12 mouse cellular contexts compared by ENCODE assay signal in the genomic region with DNA sequence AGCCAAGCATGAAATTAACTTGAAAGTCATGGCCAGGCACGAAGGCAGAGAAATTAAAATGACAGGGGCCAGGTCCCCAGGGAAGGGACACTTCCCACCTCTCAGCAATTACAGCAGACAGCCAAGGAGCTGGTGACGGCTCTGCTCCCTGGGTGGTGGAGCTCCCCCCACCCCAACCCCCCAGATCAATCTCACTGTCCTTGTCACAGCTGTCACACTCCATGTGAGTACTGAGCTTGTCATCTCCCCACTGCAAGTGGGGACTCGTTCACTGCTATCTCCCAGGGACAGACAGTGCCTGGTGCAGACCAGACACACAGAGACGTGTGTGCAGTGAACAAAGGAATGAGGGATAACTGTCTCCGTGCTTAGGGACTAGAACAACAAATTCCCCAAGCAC.
A peak's percentile ranks its signal among the peaks of the same experiment; 100 is the strongest.
DNase-seq lines count a peak whose midpoint lies in the region; ATAC-seq and TF ChIP-seq lines count a peak whose summit lies in the region.
"Had no signal": no experiment of that assay in that cellular context is flagged by ENCODE, and none has a peak within 500 bp of the region (broad histone marks: within the 10 kb centered on the region; RNA-seq: fewer than 3 reads in every experiment).

No protein-coding gene starts in this region.

- H3K36me3 ChIP-seq in heart, embryonic 10.5 days = peaks cover 88% of the 10 kb centered on the region
- H3K36me3 ChIP-seq in hindbrain, embryonic 11.5 days (ENCODE audit: control insufficient read depth, insufficient read depth, low read length) = peaks cover 21% of the 10 kb centered on the region
- peaks cover 74% of the 10 kb centered on the region for H3K36me3 ChIP-seq in midbrain, embryonic 13.5 days

- peaks cover 7% of the 10 kb centered on the region for H3K9me3 ChIP-seq in heart, embryonic 10.5 days
- no peaks in the 10 kb centered on the region for H3K9me3 ChIP-seq in hindbrain, embryonic 11.5 days (ENCODE audit: control insufficient read depth, low read length)
- peaks cover 5% of the 10 kb centered on the region for H3K9me3 ChIP-seq in midbrain, embryonic 13.5 days

- no peaks in the 10 kb centered on the region for H3K27me3 ChIP-seq in heart, embryonic 10.5 days (ENCODE audit: insufficient read depth, poor library complexity, severe bottlenecking)
- no peaks in the 10 kb centered on the region for H3K27me3 ChIP-seq in hindbrain, embryonic 11.5 days (ENCODE audit: control insufficient read depth, insufficient read depth, low read length)
- H3K27me3 ChIP-seq in midbrain, embryonic 13.5 days = no peaks in the 10 kb centered on the region
- H3K27me3 ChIP-seq: limb, embryonic 13.5 days had no signal

- H3K4me3 ChIP-seq in heart, embryonic 10.5 days = no peak overlapping the region
- no peak overlapping the region for H3K4me3 ChIP-seq in hindbrain, embryonic 11.5 days (ENCODE audit: low read depth, low read length)
- no peak overlapping the region for H3K4me3 ChIP-seq in midbrain, embryonic 13.5 days (replicated peaks)
- H3K4me3 ChIP-seq: limb, embryonic 13.5 days had no signal

- peak; percentile 79 for ATAC-seq in hindbrain, embryonic 11.5 days (ENCODE audit: low FRiP score)
- peak; percentile 70 for ATAC-seq in midbrain, embryonic 13.5 days
- ATAC-seq: intestine, embryonic 16.5 days had no signal

- no peak overlapping the region for H3K9ac ChIP-seq in hindbrain, embryonic 11.5 days (ENCODE audit: low read depth, low read length)
- H3K9ac ChIP-seq in midbrain, embryonic 13.5 days (replicated peaks) = no peak overlapping the region
- H3K9ac ChIP-seq: limb, embryonic 13.5 days had no signal

- no peak for DNase-seq in heart, embryonic 10.5 days (ENCODE audit: low spot score)
- no peak for DNase-seq in heart, adult 11 months
- DNase-seq in brain, embryonic 14.5 days (ENCODE audit: low read depth) = peak; percentile 77
- peak; percentile 43 for DNase-seq in hindbrain, embryonic 11.5 days (ENCODE audit: low spot score)
- no peak for DNase-seq in ovary, adult 18-20 months (ENCODE audit: low spot score)
- no peak for DNase-seq in yolk sac, embryonic 10.5 days (ENCODE audit: low spot score)
- no peak for DNase-seq in thymus, postnatal 14 days
- DNase-seq: layer of hippocampus, adult 9-11 months; right cerebral cortex, postnatal 4 days had no signal

- H3K4me2 ChIP-seq in hindbrain, embryonic 11.5 days (replicated peaks; ENCODE audit: low read depth, low read length) = no peak overlapping the region
- no peak overlapping the region for H3K4me2 ChIP-seq in midbrain, embryonic 13.5 days (replicated peaks)
- H3K4me2 ChIP-seq: limb, embryonic 13.5 days had no signal

- TF ChIP-seq CTCF in brain, embryonic 14.5 days (IDR thresholded peaks at IDR 0.05; ENCODE audit: borderline replicate concordance, extremely low read depth, insufficient read depth, insufficient read length) = no peak

- peak overlapping the region; percentile 38; the same call in 1 of the 2 replicates for H3K27ac ChIP-seq in heart, embryonic 10.5 days
- H3K27ac ChIP-seq in hindbrain, embryonic 11.5 days (ENCODE audit: low read depth, low read length) = peak overlapping the region; percentile 68
- peak overlapping the region; percentile 84 for H3K27ac ChIP-seq in midbrain, embryonic 13.5 days
- H3K27ac ChIP-seq: limb, embryonic 13.5 days had no signal

- 30% methylated on average over 5 of the region's 5 CpGs for WGBS in heart, embryonic 10.5 days
- WGBS in hindbrain, embryonic 11.5 days = 48% methylated on average over 5 of the region's 5 CpGs
- 28% methylated on average over 5 of the region's 5 CpGs for WGBS in midbrain, embryonic 13.5 days

- peaks cover 50% of the 10 kb centered on the region for H3K4me1 ChIP-seq in heart, embryonic 10.5 days
- H3K4me1 ChIP-seq in hindbrain, embryonic 11.5 days (replicated peaks; ENCODE audit: control insufficient read depth, insufficient read depth, low read length) = 0 out of 2 replicates have a peak, but pooled peaks cover 2% of the 10 kb centered on the region
- H3K4me1 ChIP-seq in midbrain, embryonic 13.5 days (replicated peaks) = peaks cover 41% of the 10 kb centered on the region

- TF ChIP-seq POLR2A in brain, embryonic 14.5 days (IDR thresholded peaks at IDR 0.05; ENCODE audit: borderline replicate concordance, extremely low read depth, insufficient read depth, insufficient read length, poor library complexity, severe bottlenecking) = no peak

Comparison
In these comparisons a context has a peak if more than half of its experiments do, and no peak if none do; other contexts are left out.
1. DNase-seq: peak in brain, embryonic 14.5 days (single experiment) and hindbrain, embryonic 11.5 days (single experiment); none in heart, embryonic 10.5 days (single experiment), heart, adult 11 months (single experiment), ovary, adult 18-20 months (single experiment), yolk sac, embryonic 10.5 days (single experiment) and thymus, postnatal 14 days (single experiment).
2. Peak in every context shown above with its lines, with median percentiles within 50 percentile points of each other: H3K27ac ChIP-seq.